Mouse (Mus musculus) large intestine, adult 2 months (tissue): Measurements from ENCODE around the gene Dkk1. TPM values are rescaled to one million over a fixed set of nuclear protein-coding genes. Genes with fewer than 3 reads are reported as not detected.
"Not testable (repeated sequence)": the region's sequence is repeated elsewhere in the genome, so short reads cannot be mapped to it uniquely, and the experiment has no call there.

ENCODE experiments used
- DNase-seq: peaks from one replicate; pipeline ENCODE4 v3.0.0-alpha.2; 2012; ENCODE audit warnings: low read depth, low spot score
- WGBS: fragments of 180-500 bp; shearing (Covaris S2); methylation state at CpG from one replicate; pipeline ENCODE4 v1.1.7; 2018; 5-methylcytosine and 5-hydroxymethylcytosine counted together
- polyA plus RNA-seq: library from polyadenylated mRNA; depleted of rRNA; stranded (reverse); fragments of >200 nt; gene quantifications from 2 replicates; pipeline ENCODE4 v1.2.3, GENCODE M21; 2012; rRNA removed

The Dkk1 gene
- 0.02 TPM in 1 of 2 replicates, not detected in the other for polyA plus RNA-seq

DNA sequence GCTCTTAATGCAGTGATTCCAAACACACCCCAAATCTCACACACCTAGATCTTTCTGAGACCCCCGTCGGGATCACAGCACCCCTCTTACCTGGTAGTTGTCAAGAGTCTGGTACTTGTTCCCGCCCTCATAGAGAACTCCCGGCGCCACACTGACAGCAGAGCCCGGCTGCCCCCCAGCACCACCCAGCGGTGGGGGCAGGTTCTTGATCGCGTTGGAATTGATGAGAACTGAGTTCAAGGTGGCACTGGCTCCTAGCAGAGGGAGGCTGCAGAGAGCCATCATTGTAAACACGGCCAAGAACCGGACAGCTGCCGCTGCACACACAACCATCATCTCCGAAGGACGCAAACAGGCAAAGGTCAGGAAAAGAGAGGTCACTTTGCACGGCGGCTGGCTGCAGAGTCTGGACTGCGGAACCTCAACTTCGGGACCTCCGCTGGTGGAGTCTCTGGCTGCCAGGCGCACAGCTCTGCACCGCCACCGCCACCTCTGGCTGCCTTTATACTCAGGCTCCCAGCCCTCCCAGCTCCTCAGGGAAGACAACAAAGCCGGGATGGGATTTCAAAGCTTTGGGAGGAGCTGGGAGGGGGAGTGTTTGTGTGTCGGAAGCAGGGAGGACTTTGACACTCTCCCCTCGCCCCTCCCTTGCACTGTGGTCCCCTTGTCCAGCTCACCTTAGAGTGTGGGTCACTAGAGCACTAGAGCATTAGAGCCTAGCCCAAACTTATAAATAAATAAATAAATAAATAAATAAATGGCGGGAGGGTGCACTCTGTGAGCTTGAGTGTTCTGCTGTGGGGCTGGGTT lies at the start of gene Dkk1:
Dkk1 (minus strand) TSS at position 622 of the 810 bp plus-strand sequence.
- no peak for DNase-seq
- 2% methylated on average over 26 of the region's 26 CpGs for WGBS

DNA sequence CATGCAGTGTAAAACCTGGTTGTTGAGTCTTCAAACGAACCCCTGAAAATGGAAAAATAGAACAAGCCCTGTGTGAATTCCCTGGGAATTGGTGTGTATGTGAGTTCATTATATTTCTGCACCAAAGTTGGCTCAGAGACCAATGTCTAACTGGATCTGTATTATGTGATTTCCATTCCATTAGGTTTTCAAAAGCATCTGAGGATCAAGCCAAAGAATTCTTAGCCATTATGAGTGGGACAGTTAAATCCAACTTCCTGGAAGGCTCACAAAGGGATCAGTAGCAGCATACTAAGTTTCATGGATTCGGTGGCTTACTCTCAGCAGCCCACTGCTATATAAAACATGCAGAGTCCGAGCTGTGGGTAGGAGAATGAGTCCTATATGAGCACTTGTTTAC lies 36.9 kb upstream of the Dkk1 start:
- WGBS = 72% methylated on average over 3 of the region's 3 CpGs
- no peak for DNase-seq

DNA sequence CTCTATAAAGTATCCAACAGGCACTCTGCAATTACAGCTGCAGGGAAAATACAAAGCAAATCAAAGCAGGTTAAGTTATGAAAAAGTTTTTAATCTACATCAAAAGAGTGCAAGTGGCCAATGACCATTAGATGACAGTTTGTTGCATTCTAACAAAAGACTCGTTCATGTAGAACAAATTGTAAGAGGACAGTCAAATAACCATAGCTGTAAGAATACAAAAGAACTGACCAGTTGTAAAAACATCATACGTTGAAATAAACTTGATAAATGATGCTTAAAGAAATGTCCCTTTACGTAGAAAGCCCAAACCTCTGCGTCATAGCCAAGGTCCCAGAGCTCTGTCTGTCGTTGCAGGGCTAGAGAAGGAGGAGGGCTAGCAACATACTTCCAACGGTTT lies 15.1 kb upstream of the Dkk1 start:
- WGBS = 74% methylated on average over 6 of the region's 6 CpGs

DNA sequence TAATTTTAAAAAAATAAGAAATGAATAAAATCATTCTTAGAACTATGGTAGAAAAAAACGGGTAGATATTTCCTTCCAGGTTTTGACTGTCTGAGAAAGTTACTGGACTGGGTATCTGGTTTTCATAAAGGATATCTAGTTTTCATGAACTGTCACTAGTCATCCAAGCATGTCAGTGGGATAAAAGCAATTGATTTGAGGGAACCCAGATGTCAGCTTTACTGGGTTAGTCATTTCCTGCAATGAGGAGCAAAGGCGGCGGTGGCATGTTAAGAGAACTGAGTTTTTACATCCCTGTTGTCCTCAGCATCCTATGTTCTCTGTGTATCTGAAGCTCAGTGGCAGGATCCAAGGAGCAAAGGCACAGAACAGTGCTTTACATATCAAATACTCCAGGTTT lies 14.4 kb upstream of the Dkk1 start:
- DNase-seq = no peak
- 72% methylated on average over 3 of the region's 3 CpGs for WGBS

More for the DNA sequence above, 15.1 kb upstream of the Dkk1 start:
- DNase-seq = no peak

DNA sequence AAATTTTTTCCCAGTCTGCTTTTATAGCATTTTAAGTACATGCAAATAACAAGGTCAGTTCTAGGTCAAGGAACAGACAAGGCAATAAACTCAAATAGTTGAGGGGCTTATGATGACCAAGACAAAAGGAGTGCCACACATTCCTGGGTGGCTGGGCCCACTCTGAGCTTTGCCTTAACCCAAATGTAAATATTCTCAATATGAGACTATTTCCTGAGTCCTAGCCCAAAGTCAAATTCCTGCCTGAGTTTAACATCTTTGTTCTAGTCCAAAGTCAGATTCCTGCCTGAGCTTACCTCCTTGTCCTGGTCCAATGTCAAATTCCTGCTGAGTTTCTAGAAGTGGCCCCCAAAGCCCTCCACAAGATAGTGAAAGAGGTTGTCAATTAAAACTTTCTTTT lies 8.6 kb upstream of the Dkk1 start:
- DNase-seq = no peak

DNA sequence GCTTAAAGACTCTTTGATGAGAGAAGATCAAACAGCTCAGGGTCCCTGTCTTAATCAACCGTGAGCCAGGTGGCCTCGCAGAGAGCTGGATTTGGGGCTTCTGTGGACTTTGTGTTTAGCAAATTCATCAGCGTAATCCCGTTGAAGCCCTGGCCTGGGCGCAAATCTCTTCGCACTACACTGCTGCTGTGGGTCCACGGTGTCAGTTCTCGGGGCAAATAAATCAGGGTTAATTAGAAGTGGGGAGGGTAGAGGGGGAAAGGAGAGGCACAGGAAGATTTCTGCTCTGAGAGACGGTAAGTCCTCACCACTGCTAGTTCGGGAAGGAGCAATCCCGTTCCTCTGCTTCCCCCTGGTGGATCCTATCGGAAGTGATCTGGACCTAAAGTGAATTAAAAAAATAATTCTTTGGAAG lies 5.0 kb upstream of the Dkk1 start:
- WGBS = 5% methylated on average over 12 of the region's 12 CpGs
- no peak for DNase-seq

DNA sequence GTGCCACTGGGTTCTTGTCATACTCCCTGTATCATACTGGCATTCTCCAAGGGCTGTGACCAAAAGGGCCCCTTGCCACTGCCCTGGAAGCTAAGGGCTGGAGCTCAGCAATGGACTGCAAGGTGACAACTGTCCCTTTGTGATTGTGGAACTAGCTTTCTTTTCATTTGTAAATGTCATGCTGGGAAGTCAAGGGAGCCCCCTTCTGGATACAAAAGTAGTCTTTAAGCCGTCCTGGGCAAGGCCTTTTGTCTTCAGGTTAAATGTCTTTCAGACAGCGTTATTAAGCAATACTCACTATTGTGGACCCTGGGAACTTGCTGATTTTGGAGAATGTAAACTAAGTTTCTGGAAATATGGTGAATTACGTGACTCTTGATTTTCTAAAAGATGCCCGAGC lies 4.3 kb upstream of the Dkk1 start:
- WGBS = 41% methylated on average over 4 of the region's 4 CpGs
- no peak for DNase-seq

DNA sequence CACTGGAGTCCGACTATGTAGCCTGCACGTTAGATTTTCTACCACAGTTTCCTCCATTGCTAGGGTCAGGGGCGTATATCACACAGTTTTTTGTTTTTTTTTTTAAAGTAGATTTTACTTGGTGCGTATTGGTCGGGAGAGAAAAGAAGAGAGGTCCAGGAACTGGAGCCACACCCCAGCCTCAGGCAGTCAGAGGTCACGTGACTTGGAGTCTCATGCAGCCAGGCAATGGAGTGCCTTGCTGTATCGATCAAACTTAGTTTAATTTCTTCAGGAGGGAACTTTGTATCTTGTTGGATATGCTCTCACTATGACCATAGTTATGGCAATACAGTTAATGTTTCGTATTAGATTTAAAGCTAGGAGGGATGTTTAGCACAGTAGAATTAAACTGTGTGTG lies 2.8 kb upstream of the Dkk1 start:
- DNase-seq = no peak
- WGBS = 69% methylated on average over 8 of the region's 8 CpGs

DNA sequence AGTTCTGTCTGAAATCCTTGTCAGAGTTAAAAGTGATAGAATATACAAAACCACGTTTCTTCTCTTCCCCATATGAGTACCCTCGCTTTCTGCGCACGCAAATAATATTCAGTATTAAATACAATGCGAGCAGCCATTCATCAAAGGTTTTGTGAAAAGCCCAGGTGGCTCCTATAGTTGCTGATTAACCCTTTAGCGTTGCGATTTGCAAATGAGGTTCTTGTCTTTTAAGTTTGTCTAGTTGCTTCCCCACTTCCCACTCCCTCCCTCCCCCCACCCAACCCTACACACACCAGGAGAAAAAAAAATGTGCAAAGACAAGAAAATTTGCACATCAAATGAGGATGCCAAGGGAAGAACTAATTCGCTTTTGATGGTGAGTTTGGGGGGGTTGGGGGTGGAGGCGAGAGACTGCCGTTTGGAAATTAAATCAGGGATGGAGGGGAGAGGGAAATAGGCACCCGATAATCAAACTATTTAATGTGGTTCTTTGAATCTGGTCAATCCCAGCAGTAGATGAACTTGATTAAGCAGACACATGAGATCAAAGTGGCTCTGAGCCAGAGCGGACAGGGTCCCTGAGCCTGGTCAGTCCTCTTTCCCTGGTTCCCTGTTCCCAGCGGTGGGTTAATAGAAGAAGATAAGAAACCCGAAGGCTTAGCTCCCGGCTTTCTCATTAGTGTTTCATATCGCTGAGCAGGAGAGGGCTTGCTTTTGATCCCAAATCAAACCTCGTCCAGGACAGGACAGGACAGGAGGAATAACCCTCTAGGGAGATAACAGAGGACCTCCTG lies 586 bp upstream of the Dkk1 start:
- 12% methylated on average over 17 of the region's 17 CpGs for WGBS
- DNase-seq = no peak

DNA sequence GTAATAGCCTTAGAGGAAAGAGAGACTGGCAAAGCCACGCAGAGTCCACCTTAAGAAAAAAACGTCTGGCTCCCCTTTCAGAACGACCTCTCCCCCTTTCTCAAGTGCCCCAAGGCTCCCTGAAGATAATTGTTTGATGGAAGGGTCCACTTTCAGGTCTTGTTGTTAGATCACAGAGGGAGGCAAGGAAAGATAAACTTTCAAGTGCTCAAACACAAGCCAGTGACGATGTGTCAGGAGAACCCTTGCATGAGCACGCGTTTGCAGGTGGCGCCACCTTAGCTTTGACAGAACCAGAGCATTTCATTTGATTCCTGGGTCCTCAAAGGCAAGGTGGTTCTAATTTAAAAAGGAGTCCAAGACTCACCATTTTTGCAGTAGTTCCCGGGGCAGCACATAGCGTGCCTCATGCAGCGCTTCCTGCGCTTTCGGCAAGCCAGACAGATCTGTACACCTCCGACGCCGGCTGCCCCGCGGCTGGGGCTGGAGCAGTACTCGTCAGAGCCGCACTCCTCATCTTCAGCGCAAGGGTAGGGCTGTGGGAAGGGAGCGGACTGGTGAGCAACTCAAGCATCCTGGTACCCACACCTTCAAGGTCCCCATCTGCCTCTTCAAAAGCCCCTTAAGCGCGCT lies 938 bp downstream of the Dkk1 start:
- DNase-seq = no peak
- 8% methylated on average over 23 of the region's 23 CpGs for WGBS

DNA sequence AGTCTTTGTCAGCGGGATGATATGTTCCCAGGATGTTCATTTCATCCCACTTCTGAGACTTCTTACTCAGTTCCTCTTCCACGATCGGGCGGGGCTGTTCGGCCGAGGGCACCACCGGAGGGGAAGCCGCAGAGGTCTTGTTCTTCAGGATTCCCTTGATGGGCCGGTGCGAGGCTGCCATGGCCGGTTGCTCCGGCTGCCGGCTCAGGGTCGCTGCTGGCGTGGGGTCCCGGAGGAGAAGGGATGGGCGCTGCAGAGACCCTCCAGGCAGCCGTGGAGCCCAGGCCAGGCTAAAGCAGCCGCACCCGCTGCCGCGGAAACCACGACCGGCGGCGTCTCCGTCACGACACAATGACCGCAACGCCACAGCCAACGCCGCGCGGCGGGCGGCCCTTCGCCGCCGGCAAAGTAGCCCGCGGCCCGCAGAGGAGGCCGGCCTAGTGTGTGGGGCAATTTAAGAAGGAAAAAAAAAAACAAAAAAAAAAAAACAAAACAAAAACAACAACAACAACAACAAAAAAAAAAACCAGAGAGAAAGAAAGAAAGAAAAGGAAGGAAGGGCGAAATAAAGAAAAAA lies 10.0 kb downstream of the Dkk1 start:
- not testable (repeated sequence) for DNase-seq
- WGBS = 7% methylated on average over 44 of the region's 44 CpGs

DNA sequence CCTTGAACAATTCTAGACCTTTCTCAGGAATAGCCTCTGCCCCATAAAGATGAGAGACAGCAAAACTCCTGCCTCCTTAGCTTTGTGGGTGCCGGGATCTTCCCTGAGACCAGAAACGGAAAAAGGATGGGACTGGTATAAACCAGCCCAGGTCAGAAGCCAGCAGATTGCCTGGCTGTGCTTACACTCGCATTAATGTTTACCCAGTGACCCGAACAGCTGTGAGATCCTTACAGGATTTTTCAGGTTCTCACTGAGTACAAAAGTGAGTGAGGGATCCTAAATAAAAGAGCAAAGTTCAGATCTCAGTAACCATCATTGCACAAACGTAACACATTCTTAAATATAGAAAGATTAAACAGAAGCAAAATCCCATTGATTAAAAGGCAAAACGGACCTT lies 32.7 kb downstream of the Dkk1 start:
- 21% methylated on average over 6 of the region's 6 CpGs for WGBS
- no peak for DNase-seq

DNA sequence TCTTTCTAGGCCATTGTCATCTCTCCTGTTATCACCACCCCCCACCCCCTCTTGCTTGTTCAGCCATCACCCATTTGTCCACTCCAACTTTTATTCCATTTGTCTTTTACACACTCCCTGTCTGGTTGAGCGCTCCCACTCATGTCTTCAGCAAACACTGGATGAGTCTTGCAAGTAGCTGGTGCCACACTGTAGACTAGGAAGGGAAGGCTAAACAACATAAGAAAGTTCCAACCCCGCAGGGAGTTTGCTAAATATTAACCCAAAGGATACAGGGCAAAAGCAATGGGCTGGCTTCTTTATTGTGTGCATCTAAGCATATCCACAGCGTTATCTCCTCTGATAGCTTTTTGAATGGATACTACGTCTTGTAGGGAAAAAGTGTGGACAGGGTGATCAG lies 39.0 kb downstream of the Dkk1 start:
- DNase-seq = no peak
- WGBS = 38% methylated on average over 4 of the region's 4 CpGs

DNA sequence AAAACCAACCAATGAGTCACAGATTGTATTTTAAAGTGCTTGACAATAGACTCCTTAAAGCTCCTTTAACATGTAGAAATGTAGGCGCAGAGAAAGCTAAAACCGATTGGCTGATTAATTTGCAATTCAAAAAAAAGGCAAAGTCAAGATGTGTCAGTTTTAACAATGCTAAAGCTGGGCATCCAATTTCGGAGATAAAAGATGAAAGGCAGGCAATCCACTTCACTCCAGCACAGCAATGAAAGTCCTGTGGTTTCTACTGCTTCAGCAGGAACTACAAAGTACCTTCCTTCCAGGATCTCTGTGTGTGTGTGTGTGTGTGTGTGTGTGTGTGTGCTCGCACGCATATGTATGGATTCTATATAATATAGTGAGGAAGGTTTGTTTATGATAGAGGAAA lies 44.0 kb downstream of the Dkk1 start:
- DNase-seq = no peak
- 46% methylated on average over 5 of the region's 5 CpGs for WGBS
